Mouse (Mus musculus): ENCODE results near the gene Gm10272. TPM values are rescaled to one million over a fixed set of nuclear protein-coding genes. Genes with fewer than 3 reads are reported as not detected.
"Not testable (repeated sequence)": the region's sequence is repeated elsewhere in the genome, so short reads cannot be mapped to it uniquely, and the experiment has no call there.

Gene Gm10272
- not detected for total RNA-seq (2021)
- long read RNA-seq, experiment 1, result 0 reads
- long read RNA-seq, experiment 2, result 0 reads

DNA sequence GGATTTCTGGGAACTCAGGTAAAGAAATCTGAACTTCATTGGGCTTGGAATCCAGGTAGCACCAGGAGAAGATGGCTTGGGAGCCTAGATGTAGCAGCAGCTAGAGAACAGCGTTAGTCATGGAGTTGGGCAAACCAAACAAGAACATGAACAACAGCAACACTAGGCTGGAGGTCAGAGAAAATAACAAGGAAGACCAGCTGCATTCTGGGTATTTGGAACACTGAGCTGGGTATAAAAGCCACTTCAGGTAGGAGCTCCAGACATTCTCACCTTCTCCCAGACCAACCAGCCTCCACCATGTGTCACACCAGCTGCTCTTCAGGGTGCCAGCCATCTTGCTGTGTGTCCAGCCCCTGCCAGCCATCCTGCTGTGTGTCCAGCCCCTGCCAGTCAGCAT is at the start of gene Gm10272:
Gm10272 (plus strand) TSS at position 301 of the 400 bp plus-strand sequence.
- no peak for DNase-seq (ENCODE audit: low spot score in 2 of 2)

DNA sequence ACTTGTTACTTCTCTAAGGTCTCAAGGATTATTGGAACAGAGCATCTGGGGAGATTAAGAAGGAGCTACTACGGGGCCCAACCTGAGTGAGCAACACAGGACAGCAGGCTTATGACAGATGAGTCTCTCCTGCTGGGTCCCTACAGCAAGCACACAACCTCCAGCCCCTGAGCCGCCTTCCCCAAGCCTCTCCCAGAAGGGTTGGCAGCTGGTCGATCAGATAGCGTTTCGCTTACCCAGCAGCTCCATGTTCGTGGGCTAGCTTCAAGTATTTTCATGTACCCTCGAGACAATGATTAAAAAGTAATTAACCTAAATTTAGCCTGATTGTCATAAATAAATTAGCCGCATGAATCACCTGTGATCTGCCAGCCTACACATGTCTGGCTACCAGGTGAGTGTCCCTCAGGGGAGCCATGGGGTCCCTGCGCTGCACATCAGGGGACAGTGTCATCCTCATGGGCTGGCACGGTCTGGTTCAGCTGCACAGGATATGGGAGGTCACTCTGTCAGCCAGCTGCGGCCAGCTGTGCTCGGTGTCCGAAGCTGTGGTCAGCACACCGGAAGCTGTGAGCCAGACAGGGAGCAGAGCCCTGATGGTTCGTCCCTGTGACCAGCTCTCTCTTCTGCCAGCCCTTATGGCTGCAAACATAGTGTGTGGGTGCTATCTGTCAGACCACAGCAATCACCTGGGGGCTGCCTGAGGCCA is 48.0 kb upstream of the Gm10272 start:
- DNase-seq (ENCODE audit: low spot score in 2 of 2), result no peak

DNA sequence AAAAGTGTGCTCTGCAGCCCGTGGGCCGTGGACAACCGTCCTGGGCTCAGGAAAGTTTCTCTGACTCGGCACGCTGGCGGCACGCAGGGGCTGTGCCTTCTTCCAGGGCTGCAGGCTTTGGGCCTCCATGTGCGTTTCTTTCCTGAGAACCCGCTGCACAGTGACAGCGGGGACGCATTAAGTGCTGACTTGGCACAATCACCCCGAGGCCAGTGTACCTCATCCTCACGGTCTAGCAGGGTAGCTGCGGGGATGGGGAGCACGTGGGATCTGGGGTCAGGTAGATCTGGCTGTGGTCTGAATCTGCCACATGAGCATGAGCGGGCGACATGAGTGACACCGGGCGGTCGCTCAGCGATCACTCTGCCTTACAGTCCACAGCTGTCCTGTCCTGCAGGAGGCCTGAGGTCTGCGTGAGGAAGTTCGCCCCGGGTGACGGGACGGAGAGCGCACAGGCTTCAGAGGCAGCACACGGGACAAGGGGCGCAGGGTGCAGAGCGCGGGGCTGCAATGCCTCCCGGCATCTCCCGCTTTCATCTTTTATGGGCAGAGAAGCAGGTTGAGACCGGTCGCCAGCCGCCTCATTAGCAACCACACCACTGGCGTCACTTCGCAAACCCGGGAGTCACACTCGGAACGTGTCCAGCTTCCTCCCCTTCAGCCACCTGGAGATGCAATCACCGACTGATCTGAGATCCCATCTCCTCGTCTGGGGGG is 42.3 kb upstream of the Gm10272 start:
- DNase-seq (ENCODE audit: low spot score in 2 of 2), result no peak

DNA sequence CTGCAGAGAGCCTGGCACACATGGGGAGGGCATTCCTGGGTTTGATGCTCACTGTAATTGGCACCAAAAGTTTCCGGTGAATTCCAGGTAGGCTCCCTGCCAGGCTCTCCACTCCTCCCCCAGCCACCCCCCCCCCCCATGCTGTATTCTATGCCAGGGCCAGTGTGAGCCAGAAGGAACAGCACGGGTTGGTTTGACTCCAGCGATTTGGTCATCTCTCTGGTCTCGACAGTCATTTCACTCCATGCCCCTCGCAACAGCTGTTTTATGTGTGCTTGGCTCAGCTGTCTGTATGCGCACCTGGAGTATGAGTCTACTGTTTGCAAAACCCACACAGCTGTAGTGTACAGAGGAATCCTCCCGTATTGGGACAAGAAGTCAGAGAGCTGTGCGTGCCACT is 40.1 kb upstream of the Gm10272 start:
- DNase-seq (ENCODE audit: low spot score in 2 of 2), result peak in 1 of 2 experiments; percentile 22

DNA sequence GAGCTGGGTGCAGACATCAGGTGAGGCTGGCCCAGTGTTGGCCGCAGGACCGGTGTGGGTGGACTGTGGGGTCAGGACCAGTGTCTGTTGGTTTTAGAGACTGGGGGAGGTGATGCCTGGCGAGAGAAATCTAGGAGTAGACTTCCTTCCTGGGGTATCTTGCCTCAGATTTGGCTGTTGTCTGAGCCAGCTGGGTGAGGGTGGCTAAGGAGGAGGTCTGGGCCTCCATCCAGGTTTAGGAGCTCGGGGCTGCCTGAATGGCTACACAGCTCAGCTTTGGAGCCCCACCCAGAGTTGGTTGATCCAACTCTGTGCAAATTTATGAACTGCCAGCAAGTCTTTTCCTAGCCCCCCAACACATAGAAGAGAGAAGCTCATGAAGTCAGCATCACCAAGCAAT is 39.0 kb upstream of the Gm10272 start:
- peak in 1 of 2 experiments; percentile 11 for DNase-seq (ENCODE audit: low spot score in 2 of 2)

DNA sequence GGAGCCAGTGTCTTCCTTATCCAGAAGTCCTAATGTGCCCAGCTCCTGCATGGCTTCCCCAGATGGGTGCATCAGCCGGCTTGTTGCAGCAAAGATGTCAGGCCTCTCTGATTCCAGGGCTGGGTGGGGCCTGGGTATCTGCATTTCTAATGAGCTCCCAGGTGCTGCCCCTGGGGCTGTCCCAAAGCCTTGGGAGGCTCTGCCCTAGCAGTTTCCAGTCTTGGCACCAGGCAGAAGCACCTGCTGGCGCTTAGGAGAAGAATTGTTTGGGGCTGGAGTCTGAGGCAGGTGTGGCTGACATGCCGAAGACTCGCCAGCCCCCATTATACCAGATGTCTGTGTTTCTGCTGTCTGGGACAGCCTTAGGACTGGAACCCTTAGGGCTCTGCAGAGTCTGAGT is 35.7 kb upstream of the Gm10272 start:
- DNase-seq (ENCODE audit: low spot score in 2 of 2), result no peak

DNA sequence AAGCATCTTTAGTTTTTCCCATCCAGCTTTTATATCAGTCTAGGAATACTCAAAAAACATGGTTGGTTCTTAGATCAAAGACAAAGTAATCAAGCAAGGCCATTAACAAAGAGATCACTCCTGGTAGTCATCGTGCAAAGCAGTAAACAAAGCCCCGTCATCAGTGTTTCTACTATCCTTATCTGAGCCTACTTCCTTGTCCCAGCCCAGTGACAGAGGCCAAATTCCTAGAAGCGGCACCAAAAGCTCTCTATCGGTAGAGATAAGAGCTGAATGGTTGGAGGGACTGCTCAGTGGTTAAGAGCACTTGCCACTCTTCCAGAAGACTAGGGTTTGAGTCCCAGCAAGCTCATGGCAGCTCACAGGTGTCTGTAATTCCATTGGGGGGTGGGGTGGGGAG is 34.9 kb upstream of the Gm10272 start:
- DNase-seq (ENCODE audit: low spot score in 2 of 2), result no peak

DNA sequence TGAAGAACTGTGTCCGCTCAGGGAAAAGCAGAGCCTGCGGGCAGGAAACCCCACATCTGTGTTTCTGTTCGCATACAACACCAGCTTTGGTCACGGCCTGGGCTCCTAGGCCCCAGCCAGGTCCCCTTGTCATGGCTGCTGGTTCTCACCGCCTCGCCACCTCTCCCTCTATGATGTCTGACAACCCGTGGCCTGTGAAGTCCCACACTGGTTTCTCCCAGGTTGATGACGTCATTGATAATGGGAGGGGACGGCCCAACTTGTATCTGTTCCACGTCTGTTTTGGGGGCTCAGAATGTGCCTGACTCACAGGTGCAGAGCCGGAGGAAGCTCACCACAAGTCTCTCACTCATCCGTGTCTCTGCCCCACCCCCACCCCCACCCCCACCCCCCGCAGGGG is 32.7 kb upstream of the Gm10272 start:
- DNase-seq (ENCODE audit: low spot score in 2 of 2), result no peak

DNA sequence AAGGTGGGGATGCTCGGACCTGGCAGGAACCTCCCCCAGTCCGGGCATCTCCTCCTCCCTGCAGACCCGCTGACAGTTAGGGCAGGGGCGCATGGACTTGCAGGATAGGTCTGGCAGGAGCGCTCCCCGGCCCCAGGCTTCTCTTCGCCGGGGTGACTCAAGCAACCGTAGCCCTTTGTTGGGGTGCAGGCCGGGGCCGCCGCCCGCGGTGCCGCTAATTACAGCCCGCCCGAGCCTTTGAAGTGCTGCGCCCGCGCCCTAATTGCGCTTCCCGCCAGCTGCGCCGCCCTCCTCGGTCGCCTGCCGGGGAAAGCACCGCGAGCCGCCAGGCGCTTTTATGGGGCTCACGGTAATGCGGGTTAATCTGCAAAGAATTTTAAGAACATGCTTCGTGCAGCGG is 28.9 kb upstream of the Gm10272 start:
- no peak for DNase-seq (ENCODE audit: low spot score in 2 of 2)

DNA sequence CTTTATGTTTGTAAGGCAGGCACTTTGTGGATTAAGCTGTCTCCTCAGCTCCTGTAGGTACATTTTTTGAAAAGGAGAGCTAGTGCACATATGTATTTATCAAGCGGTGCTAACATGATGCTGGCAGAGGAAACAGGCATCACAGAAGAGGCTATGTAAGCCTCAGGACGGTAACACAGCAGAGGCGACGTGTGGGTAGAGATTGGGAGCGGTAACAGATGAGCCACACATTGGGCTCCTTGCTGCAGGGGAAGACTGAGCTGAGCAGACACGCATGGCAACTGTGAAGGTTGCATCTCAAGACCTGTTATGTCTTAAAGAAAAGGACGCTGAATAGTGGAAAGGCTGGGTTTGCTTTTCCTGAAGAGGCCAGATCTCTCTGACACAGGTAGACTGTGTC is 23.4 kb upstream of the Gm10272 start:
- DNase-seq (ENCODE audit: low spot score in 2 of 2), result no peak

DNA sequence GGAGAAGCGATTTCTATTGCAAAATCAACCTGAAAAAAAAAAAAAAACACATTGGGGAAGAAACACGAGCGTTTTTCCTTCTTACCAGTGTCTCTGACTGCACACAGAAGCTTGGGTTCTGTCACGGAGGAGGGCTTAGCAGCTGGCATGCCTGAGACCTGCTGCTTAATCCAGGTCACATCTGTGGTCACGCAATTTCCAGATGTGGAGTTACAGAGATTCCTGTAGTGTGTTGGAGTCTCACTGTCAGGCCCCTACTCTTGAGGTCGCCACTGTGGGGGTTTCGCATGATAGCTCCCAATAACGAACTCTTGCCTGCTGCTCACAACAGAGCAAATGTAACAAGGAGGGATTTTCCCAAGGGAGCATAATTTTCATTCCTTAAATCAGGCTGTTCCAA is 22.2 kb upstream of the Gm10272 start:
- no peak for DNase-seq (ENCODE audit: low spot score in 2 of 2)

DNA sequence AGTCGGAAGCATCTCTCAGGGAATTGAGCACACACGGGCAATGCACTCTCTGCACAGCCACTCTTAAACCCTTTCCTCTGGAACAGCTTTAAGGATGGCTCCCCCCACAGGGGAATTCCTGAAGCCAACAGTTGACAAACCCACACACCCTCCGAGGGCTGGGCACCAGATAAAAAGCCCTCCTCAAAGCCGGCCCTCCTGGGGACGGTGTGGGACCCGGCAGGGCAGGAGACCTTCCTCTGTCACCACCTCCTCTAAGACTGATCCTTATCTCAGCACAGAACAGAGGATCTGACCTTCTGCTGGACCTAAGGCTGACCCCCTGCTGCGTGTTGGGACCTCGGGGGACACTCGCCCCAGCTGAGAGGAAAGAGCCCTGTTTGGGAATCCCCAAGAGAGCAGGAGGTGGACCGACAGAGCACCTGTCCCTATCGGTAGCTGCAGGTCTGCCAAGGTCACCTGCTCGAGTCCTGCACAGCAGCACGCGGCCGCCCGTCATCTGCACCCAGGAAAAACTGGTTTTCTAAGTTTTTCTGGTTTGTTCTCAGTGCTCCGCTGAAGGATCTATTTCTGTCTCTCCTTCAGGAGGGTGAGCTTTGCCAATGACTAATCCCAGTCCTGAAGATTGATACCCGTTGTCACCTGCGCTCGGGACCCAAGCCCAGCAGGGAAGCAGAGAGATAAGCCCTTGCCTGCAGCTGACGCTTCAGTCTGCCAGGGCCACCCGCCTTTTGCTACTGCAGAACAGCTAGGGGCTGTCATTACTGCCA is 20.3 kb upstream of the Gm10272 start, which contains the start of gene Tspear:
Tspear (plus strand) TSS at position 675 of the 770 bp plus-strand sequence.
- DNase-seq (ENCODE audit: low spot score in 2 of 2), result no peak

DNA sequence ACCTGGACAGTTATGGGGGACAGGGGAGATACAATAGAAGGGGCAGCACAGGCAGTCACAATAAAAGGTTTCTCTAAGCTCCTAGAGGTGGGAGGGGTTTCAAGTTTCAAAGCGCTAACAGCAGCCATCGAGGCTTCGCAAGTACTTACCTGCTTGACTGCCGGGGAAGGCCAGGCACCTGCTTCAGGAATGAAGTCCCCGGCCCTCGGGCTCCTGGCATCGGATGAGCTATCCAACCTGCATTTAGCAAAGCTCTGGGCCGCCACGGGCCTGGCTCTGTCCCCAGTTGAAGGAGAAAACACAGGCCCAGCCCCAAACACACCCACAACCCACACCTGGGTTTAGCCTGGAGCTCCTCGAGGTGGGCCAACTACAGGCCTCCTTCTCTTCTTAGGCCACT is 19.4 kb upstream of the Gm10272 start:
- DNase-seq (ENCODE audit: low spot score in 2 of 2), result no peak

DNA sequence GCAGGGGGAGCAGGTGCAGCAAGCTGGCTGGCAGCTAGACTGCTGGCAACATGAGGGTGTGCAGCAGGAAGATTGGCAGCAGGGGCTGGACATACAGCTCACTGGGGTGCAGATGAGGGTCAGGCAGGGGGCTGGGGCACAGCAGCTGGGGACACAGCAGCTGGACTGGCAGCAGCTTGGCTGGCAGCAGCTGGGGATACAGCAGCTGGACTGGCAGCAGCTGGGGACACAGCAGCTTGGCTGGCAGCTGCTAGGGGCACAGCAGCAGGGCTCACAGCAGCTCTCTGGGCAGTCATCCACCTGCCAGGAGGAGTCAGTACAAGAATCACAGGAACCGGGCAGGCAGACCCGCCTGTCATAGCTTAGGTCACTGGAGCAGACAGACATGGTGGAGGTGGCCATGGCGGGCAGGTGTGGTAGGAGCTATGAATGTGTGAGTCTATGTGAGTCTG is 16.0 kb upstream of the Gm10272 start, which contains the start of gene Gm19402:
Gm19402 (minus strand) TSS at position 402 of the 452 bp plus-strand sequence.
- not testable (repeated sequence) for DNase-seq (ENCODE audit: low spot score in 2 of 2)

DNA sequence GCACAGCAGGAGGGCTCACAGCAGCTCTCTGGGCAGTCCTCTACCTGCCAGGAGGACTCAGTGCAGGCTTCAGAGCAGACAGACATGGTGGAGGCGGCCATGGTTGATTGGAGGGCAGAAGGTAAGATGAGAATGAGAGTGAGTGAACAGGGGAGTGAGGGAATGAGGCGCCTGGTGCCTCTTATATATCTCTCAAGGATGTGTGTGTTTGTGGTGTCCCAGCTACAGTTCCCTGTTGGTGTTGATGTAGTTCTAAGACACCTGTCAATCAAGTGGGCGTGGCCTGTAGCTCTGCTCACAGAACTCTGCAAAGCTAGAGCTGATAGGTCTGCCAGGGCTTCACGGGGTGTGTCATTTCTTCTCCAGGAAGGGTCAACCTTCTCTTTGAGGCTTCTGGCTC is 9.3 kb upstream of the Gm10272 start, which contains the start of gene Gm9508:
Gm9508 (minus strand) TSS at position 101 of the 400 bp plus-strand sequence.
- no peak for DNase-seq (ENCODE audit: low spot score in 2 of 2)

DNA sequence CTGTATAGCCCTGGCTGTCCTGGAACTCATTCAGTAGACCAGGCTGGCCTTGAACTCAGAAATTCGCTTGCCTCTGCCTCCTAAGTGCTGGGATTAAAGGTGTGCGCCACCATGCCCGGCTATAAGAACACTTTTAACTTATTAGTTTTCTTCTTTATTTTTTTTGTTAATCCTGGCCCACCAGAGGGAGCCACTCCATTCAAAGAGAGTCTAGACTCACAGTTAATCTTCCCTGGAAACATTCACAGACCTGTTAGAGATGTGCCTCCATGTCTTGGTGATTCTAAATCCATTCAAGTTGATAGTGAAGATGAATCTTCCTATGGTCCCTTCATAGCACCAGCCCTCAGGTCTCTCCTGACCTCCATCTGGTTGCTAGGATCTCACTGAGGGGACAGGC is 3.4 kb downstream of the Gm10272 start:
- no peak for DNase-seq (ENCODE audit: low spot score in 2 of 2)

DNA sequence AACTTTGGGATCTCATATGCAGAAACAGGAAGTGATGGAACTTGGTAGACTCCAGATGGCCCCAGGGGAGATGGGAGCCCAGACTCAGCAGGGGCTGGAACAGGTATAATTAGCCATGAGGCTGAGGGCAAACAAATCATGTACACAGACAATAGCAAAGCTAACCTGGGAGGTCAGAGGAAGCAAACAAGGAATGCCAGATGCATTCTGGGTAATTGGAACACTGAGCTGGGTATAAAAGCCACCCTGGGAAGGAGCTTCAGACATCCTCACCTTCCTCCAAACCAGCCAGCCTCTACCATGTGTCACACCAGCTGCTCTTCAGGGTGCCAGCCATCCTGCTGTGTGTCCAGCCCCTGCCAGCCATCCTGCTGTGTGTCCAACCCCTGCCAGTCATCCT is 4.7 kb downstream of the Gm10272 start, which contains the start of gene Gm10024:
Gm10024 (plus strand) TSS at position 301 of the 400 bp plus-strand sequence.
- DNase-seq (ENCODE audit: low spot score in 2 of 2), result not testable (repeated sequence)

DNA sequence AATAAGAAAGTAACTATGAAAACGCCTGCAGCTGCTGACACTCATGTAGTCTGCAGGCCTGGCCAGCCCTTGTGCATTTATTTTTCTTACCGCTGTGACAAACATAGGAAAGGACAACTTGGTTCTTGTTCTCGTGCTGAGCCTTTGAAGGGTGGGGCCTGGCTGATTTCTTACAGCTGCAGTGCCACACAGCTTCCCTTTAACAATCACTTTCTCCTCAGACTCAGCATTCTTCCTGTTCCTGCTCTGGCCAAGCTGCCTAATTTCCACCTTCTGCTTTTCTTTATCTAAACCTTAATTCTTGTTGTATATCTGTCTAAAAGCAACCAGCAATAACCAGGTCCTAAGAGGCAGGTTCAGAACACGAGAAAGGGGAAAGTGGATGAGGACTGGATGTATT is 7.3 kb downstream of the Gm10272 start:
- DNase-seq (ENCODE audit: low spot score in 2 of 2), result no peak

DNA sequence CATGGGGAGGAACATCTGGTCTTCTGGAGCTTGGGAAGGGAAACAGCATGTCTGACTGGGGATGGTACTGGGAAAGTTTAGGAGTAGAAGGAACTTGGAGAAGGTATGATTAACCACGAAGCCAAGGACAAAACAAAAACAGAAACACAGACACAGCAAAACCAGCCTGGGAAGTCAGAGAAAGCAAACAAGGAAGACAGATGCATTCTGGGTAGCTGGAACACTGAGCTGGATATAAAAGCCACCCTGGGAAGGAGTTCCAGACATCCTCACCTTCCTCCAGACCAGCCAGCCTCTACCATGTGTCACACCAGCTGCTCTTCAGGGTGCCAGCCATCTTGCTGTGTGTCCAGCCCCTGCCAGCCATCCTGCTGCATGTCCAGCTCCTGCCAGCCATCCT is 9.1 kb downstream of the Gm10272 start, which contains the start of gene Gm10142:
Gm10142 (plus strand) TSS at position 301 of the 400 bp plus-strand sequence.
- DNase-seq (ENCODE audit: low spot score in 2 of 2), result no peak

DNA sequence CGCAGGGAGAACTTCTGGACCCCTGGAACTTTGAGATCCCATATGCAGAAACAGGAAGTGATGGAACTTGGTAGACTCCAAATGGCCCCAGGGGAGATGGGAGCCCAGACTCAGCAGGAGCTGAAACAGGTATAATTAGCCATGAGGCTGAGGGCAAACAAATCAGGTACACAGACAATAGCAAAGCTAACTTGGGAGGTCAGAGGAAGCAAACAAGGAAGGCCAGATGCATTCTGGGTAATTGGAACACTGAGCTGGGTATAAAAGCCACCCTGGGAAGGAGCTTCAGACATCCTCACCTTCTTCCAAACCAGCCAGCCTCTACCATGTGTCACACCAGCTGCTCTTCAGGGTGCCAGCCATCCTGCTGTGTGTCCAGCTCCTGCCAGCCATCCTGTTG is 13.9 kb downstream of the Gm10272 start, which contains the start of gene Krtap12-1:
Krtap12-1 (plus strand) TSS at position 301 of the 400 bp plus-strand sequence.
- DNase-seq (ENCODE audit: low spot score in 2 of 2), result not testable (repeated sequence)

DNA sequence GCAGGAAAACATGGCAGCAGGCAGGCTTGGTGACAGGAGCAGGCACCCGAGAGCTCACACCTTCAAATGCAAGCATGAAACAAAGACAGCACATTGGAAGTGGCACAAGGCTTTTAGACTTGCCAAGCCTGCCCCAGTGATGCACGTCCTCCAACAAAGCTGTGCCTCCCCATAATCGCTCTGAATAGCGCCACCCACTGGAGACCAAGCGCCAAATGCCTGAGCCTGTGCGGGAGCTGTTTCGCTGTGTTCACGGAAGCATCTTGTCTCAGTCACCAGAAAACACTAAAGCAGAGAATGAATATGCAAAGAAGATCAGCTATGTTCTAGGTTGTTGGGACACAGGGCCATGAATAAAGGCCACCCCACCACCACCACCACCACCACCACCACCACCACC is 18.4 kb downstream of the Gm10272 start:
- DNase-seq (ENCODE audit: low spot score in 2 of 2), result no peak

Measured in gastrocnemius, postnatal 4 days (tissue).